Mouse (Mus musculus) liver, embryonic 14.5 days (tissue): ENCODE measurements around the gene Sardh. TPM values are rescaled to one million over a fixed set of nuclear protein-coding genes. Genes with fewer than 3 reads are reported as not detected.

ENCODE experiments used
- ATAC-seq: fragments of 200-750 bp; cut with Nextera tagmentation; 2 replicates; pipeline ENCODE4 v1.8.0; 2017; ENCODE audit warnings: moderate number of reproducible peaks, mild to moderate bottlenecking, moderate library complexity; ENCODE audit not compliant: insufficient read depth
- DNase-seq, 3 experiments: peaks; one replicate each; pipeline ENCODE4 v3.0.0-alpha.2; 2012 to 2013; ENCODE audit warnings: low read depth in 3 of 3, low spot score in 3 of 3
- H3K27ac ChIP-seq: fragments of 300-500 bp; sonication (generic); 2 replicates; pipeline ENCODE4 v1.5.1; 2014; ENCODE audit warnings: moderate library complexity, mild to moderate bottlenecking, control low read depth, inconsistent platforms
- H3K27me3 ChIP-seq: fragments of 300-500 bp; sonication (generic); 2 replicates; pipeline ENCODE4 v1.6.1; 2014; ENCODE audit warnings: mild to moderate bottlenecking, low read length, moderate library complexity; ENCODE audit not compliant: control insufficient read depth, insufficient read depth
- H3K36me3 ChIP-seq: fragments of 300-500 bp; sonication (generic); replicated peaks from 2 replicates; pipeline ENCODE4 v1.6.1; 2014; ENCODE audit warnings: low read depth; ENCODE audit not compliant: control insufficient read depth, insufficient read depth
- H3K4me1 ChIP-seq, 2 experiments: fragments of 200-500 bp in 1 of 2; fragments of 300-500 bp in 1 of 2; sonication (generic) in 1 of 2; replicated peaks; 2 replicates each; pipeline ENCODE4 v1.6.1; 2012 to 2014; ENCODE audit warnings: antibody characterized with exemption in 1 of 2, inconsistent platforms in 1 of 2, low read length in 1 of 2; ENCODE audit not compliant: control insufficient read depth in 2 of 2, insufficient read depth in 2 of 2
- H3K4me2 ChIP-seq: fragments of 300-500 bp; sonication (generic); 2 replicates; pipeline ENCODE4 v1.6.1; 2014; ENCODE audit warnings: low read depth, mild to moderate bottlenecking, control low read depth, moderate library complexity
- H3K4me3 ChIP-seq, 2 experiments: fragments of 200-500 bp in 1 of 2; fragments of 300-500 bp in 1 of 2; sonication (generic) in 1 of 2; 2 replicates each; pipeline ENCODE4 v1.5.1; 2012 to 2014; ENCODE audit warnings: low read depth in 2 of 2, low read length in 2 of 2, mild to moderate bottlenecking in 2 of 2, control low read depth in 1 of 2, inconsistent platforms in 1 of 2, moderate library complexity in 1 of 2; ENCODE audit not compliant: insufficient read depth in 1 of 2
- H3K9ac ChIP-seq: fragments of 300-500 bp; sonication (generic); replicated peaks from 2 replicates; pipeline ENCODE4 v1.6.1; 2014; ENCODE audit warnings: mild to moderate bottlenecking, control low read depth, moderate library complexity
- H3K9me3 ChIP-seq: fragments of 300-500 bp; sonication (generic); 2 replicates; pipeline ENCODE4 v1.6.1; 2016; ENCODE audit warnings: low read length, mixed read lengths; ENCODE audit not compliant: control insufficient read depth
- CTCF ChIP-seq: IDR thresholded peaks from 2 replicates; pipeline ENCODE4 v1.5.1; 2016; ENCODE audit warnings: antibody characterized with exemption, low read depth, control low read depth
- EP300 ChIP-seq: IDR thresholded peaks from 2 replicates; pipeline ENCODE4 v1.6.1; 2016; ENCODE audit warnings: antibody characterized with exemption, low read depth
- WGBS: fragments of 180-500 bp; shearing (Covaris S2); extraction: QIAGEN DNeasy Blood & Tissue Kit; methylation state at CpG from one replicate; pipeline ENCODE4 v1.1.7; 2014; ENCODE audit not compliant: insufficient replicate concordance; 5-methylcytosine and 5-hydroxymethylcytosine counted together
- polyA plus RNA-seq, 2 experiments: library from polyadenylated mRNA; depleted of rRNA in 1 of 2; stranded (reverse) in 1 of 2; unstranded in 1 of 2; fragments of >200 nt; fragmentation: Nextera tagmentation in 1 of 2; extraction: Ambion mirVana in 1 of 2; gene quantifications; 2 replicates each; pipeline versions ENCODE4 v1.2.1 to v1.2.3; 2012 to 2014

Gene Sardh
- polyA plus RNA-seq, 2 experiments = 21.9 to 25.9 TPM

DNA sequence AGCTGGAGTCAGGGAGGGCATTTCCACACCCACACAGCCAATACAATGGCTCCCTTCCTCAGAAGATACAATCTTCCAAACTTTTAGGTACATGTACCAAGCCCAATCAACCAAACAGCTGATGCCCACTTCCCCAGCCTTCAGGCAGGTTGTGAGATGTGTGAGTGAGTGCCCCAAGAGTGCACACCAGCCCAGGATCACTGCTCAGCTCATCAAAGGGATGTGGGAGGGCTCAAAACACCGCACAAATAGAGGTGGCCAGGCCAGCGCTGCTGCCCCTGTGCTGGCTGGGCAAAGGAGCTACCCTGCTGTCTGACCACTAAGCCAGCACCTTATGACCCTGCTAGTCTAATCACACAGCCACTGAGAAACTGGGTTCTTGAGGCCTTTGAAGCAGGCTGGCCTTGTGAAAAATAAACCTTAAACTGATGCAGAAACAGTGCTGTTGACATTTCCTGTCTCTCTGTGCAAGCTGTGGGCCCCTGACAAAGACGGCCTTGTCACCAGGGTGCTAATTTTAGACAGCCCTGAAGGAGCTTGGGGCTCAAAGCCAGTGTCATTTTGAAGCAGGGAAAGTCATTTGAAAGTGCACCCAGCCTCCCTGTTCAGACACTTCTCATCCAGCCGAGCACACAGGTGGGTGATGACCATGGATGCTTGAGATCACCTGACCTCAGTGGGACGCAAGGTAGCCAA is 49.4 kb downstream of the Sardh start:
- no peaks in the 10 kb centered on the region for H3K36me3 ChIP-seq
- H3K4me1 ChIP-seq = peaks cover 0 to 6% of the 10 kb centered on the region in 2 experiments; a peak in 2 of 4 replicates
- no peak overlapping the region for H3K4me2 ChIP-seq
- 29% methylated on average over 5 of the region's 5 CpGs for WGBS
- no peaks in the 10 kb centered on the region for H3K9me3 ChIP-seq
- ATAC-seq = no peak
- H3K27ac ChIP-seq = no peak overlapping the region
- no peaks in the 10 kb centered on the region for H3K27me3 ChIP-seq
- H3K9ac ChIP-seq = no peak overlapping the region
- no peak for DNase-seq
- no peak overlapping the region for H3K4me3 ChIP-seq
- TF ChIP-seq CTCF = no peak
- TF ChIP-seq EP300 = no peak

DNA sequence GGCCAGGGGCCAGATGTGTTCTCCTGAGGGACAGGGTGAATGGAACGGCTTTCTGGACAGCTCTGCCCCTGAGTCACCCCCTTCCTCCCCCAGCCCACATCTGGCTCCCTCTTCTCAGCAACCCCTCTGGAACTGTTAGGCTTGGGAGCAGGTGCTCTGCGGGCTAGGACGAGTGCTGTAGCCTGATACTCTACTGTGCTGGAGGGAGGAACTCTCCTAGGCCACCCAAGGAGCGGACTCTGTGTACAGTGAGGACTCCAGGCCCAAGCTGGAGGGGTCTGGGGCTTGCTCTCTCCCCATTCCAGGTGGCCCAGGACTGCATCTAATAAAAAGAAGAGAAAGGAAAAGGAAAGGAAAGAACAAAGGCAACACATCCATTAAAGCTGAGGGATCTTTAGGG is 58.1 kb downstream of the Sardh start:
- no peaks in the 10 kb centered on the region for H3K9me3 ChIP-seq
- H3K4me1 ChIP-seq = no peaks in the 10 kb centered on the region
- TF ChIP-seq EP300 (no peak), CTCF (no peak)
- ATAC-seq (no peak), DNase-seq (no peak)
- H3K27me3 ChIP-seq = no peaks in the 10 kb centered on the region
- no peak overlapping the region for H3K4me3 ChIP-seq
- WGBS = 42% methylated on average over 4 of the region's 4 CpGs
- H3K36me3 ChIP-seq = no peaks in the 10 kb centered on the region
- no peak overlapping the region for H3K9ac ChIP-seq
- H3K4me2 ChIP-seq = no peak overlapping the region
- H3K27ac ChIP-seq = no peak overlapping the region

DNA sequence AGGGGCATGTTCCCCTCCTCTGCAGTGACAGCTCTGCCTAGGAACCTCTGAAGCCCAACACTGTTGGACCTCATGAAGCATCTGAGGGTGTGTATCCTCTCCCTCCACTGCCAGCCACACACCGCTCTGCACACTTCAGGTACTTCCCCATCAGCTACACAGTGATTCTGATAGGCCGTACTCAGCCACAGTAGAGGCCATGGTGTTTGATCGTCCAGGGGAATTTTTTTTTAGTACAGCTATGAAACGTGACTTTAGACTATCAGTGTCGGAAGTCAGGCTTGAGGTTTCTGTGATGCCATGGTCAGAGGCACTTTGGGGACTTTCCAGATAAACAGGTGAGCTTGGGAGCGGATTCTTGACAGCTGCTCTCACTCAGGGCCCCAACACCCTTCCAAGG is 60.6 kb downstream of the Sardh start:
- Histone ChIP-seq H3K4me1 (no peaks in the 10 kb centered on the region), H3K4me2 (no peak overlapping the region), H3K9ac (no peak overlapping the region), H3K27me3 (no peaks in the 10 kb centered on the region), H3K36me3 (no peaks in the 10 kb centered on the region), H3K4me3 (no peak overlapping the region), H3K27ac (no peak overlapping the region), H3K9me3 (no peaks in the 10 kb centered on the region)
- DNase-seq = no peak
- no peak for TF ChIP-seq EP300
- TF ChIP-seq CTCF = no peak
- no peak for ATAC-seq
- WGBS = 53% methylated on average over 6 of the region's 6 CpGs

DNA sequence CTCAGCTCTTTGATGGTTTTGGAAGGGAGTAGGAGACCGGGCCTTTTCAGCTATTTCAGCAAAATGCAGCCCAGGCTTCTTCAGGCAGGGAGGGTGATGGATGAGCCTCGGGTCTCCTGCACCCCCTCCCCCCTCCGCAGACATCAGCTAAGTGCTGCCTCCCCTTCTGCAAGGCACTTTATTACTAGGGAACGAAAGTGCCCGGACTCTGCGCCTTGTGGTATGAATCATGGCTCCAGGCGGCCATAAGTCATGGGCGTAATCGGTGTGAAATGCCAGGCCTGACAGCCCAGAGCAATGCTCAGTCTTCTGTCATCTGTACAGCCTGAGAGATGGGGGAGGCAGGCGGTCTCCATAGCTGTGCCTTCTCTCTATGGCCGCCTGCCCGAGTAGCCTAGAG is 64.4 kb downstream of the Sardh start:
- Histone ChIP-seq H3K27ac (no peak overlapping the region), H3K4me3 (no peak overlapping the region), H3K36me3 (no peaks in the 10 kb centered on the region), H3K27me3 (no peaks in the 10 kb centered on the region), H3K9me3 (no peaks in the 10 kb centered on the region), H3K9ac (no peak overlapping the region), H3K4me2 (no peak overlapping the region), H3K4me1 (no peaks in the 10 kb centered on the region)
- ATAC-seq = no peak
- WGBS = 62% methylated on average over 12 of the region's 12 CpGs
- TF ChIP-seq CTCF = no peak
- TF ChIP-seq EP300 = no peak
- DNase-seq = no peak

DNA sequence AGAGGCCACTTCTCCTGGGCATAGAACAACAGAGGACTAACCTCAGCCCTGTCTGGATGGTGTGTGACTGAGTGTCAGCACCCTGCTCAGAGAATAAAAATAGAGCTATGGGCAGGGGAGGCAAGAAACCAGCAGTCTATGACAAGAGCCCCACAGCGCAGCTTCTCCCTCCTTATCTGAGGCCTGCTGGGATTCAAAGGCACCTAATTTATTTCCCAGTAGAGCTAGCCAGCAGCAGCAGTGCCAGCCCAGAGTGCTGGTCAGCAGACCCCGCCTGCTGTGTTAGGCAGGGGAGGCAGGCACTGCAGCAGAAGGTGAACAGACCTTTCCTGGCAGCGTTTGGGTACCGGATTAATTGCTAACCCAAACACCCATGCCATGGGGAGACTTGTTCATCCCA is 66.2 kb downstream of the Sardh start:
- ATAC-seq = no peak
- TF ChIP-seq EP300 (no peak), CTCF (no peak)
- Histone ChIP-seq H3K4me1 (no peaks in the 10 kb centered on the region), H3K4me3 (no peak overlapping the region), H3K9me3 (no peaks in the 10 kb centered on the region), H3K27me3 (no peaks in the 10 kb centered on the region), H3K4me2 (no peak overlapping the region), H3K9ac (no peak overlapping the region), H3K27ac (no peak overlapping the region), H3K36me3 (no peaks in the 10 kb centered on the region)
- no peak for DNase-seq
- 53% methylated on average over 4 of the region's 4 CpGs for WGBS
